9 mouse cellular contexts compared by ENCODE assay signal in genomic region chr7:142440657-142441114, GRCm38 (mm10). TPM values are rescaled to one million over a fixed set of nuclear protein-coding genes. Genes with fewer than 3 reads are reported as not detected.
A peak's percentile ranks its signal among the peaks of the same experiment; 100 is the strongest.
DNase-seq lines count a peak whose midpoint lies in the region; ATAC-seq lines count a peak whose summit lies in the region.
"Had no signal": no experiment of that assay in that cellular context is flagged by ENCODE, and none has a peak within 500 bp of the region (broad histone marks: within the 10 kb centered on the region; RNA-seq: fewer than 3 reads in every experiment).

No protein-coding gene starts in this region.

- H3K27ac ChIP-seq in midbrain, embryonic 15.5 days, result no peak overlapping the region

- no peaks in the 10 kb centered on the region for H3K9me3 ChIP-seq in midbrain, embryonic 15.5 days

- H3K4me2 ChIP-seq in midbrain, embryonic 15.5 days, result no peak overlapping the region

- H3K9ac ChIP-seq in midbrain, embryonic 15.5 days, result no peak overlapping the region

- peak; percentile 53 for DNase-seq in cerebellum, adult 9-10 months
- peak; percentile 37 for DNase-seq in CD4-positive helper T cell, adult 2 months (ENCODE audit: low read depth, low spot score)
- DNase-seq in embryo, embryonic 9.5 days (ENCODE audit: extremely low spot score), result peak; percentile 63
- peak; percentile 59 to 71 for DNase-seq in heart, adult 9 months (ENCODE audit: low spot score in 2 of 2)
- DNase-seq in layer of hippocampus, postnatal 25 days (ENCODE audit: extremely low spot score in 1 of 2, low spot score in 1 of 2), result peak; percentile 31 to 37
- DNase-seq in thymus, postnatal 36 days, result peak; percentile 60 to 67

- ATAC-seq in cerebellum, adult (ENCODE audit: insufficient number of reproducible peaks, low FRiP score, low TSS enrichment), result no peak
- ATAC-seq in midbrain, embryonic 15.5 days (replicated peaks), result peak; percentile 69; the same call in 1 of the 2 replicates

- H3K4me1 ChIP-seq in midbrain, embryonic 15.5 days, result no peaks in the 10 kb centered on the region

- no peak overlapping the region for H3K4me3 ChIP-seq in midbrain, embryonic 15.5 days

- no peaks in the 10 kb centered on the region for H3K27me3 ChIP-seq in midbrain, embryonic 15.5 days (replicated peaks)

- 61% methylated on average over 5 of the region's 5 CpGs for WGBS in midbrain, embryonic 15.5 days

- H3K36me3 ChIP-seq in midbrain, embryonic 15.5 days (replicated peaks), result no peaks in the 10 kb centered on the region

RNA-seq across cellular contexts. Expression of gene Tnni2, which starts 0.9 kb away (rescaled TPM):
- total RNA-seq in layer of hippocampus, postnatal 25 days (2021), result under 1 TPM in 1 of 2 experiments, not detected in 1; 0.70 TPM
- polyA plus RNA-seq in midbrain, embryonic 15.5 days (2015; fragmentation: Nextera tagmentation; extraction: Ambion mirVana), result 0.25 and 0.74 TPM in 2 replicates

RNA-seq across cellular contexts. Expression of gene Syt8, which starts 6.0 kb away (rescaled TPM):
- not detected for total RNA-seq in layer of hippocampus, postnatal 25 days (2021)
- not detected in 2 replicates for polyA plus RNA-seq in midbrain, embryonic 15.5 days (2015; fragmentation: Nextera tagmentation; extraction: Ambion mirVana)
- total RNA-seq: left cerebral cortex, postnatal 36 days had no signal

RNA-seq across cellular contexts. Expression of gene Lsp1, which starts 19.9 kb away (rescaled TPM):
- total RNA-seq in layer of hippocampus, postnatal 25 days (2021), result 1 to 10 TPM; 2.2 to 4.2 TPM
- polyA plus RNA-seq in midbrain, embryonic 15.5 days (2015; fragmentation: Nextera tagmentation; extraction: Ambion mirVana), result 3.7 and 5.4 TPM in 2 replicates

RNA-seq across cellular contexts. Expression of gene Ctsd, which starts 52.8 kb away (rescaled TPM):
- 100 to 1,000 TPM; 313 to 344 TPM for total RNA-seq in layer of hippocampus, postnatal 25 days (2021)
- 254 and 288 TPM in 2 replicates for polyA plus RNA-seq in midbrain, embryonic 15.5 days (2015; fragmentation: Nextera tagmentation; extraction: Ambion mirVana)

RNA-seq across cellular contexts. Expression of gene Tnnt3, which starts 58.0 kb away (rescaled TPM):
- total RNA-seq in layer of hippocampus, postnatal 25 days (2021), result not detected
- 1.6 TPM in 2 replicates for polyA plus RNA-seq in midbrain, embryonic 15.5 days (2015; fragmentation: Nextera tagmentation; extraction: Ambion mirVana)
- total RNA-seq: left cerebral cortex, postnatal 36 days had no signal
